Mouse (Mus musculus) retina, adult 2 months (tissue): ENCODE data around the gene Mamdc2.

Experiments
- DNase-seq: peaks from one replicate; pipeline ENCODE4 v3.0.0-alpha.2; 2012; ENCODE audit warnings: low read depth, low spot score

The Mamdc2 gene

DNA sequence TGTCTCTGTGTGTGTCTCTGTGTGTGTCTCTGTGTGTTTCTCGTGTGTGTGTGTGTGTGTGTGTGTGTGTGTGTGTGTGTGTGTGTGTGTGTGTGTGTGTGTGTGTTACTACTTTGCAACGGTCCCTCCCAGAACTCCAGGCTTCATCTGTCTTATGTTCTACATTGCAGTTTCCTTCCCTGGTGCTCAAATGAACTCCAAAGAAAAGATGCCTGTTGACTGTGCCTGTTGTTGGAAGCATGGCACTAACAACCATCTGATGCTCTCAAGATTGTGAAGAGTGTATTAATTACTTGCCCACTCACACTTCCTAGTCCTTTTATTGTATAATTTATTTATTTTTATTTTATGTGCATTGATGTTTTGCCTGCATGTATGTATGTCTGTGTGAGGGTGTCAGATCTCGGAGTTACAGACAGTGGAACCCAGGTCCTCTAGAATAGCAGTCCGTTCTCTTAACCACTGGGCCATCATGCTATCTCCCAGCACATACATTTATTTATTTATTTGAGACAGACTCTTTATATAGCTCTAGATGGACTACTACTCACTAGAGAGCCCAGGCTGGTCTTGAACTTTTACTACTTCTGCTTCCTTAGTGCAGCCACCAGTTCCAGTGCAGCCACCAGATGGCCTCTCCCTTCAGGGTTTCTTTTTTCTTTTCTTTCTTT lies 174.1 kb downstream of the Mamdc2 start:
- DNase-seq = no peak

DNA sequence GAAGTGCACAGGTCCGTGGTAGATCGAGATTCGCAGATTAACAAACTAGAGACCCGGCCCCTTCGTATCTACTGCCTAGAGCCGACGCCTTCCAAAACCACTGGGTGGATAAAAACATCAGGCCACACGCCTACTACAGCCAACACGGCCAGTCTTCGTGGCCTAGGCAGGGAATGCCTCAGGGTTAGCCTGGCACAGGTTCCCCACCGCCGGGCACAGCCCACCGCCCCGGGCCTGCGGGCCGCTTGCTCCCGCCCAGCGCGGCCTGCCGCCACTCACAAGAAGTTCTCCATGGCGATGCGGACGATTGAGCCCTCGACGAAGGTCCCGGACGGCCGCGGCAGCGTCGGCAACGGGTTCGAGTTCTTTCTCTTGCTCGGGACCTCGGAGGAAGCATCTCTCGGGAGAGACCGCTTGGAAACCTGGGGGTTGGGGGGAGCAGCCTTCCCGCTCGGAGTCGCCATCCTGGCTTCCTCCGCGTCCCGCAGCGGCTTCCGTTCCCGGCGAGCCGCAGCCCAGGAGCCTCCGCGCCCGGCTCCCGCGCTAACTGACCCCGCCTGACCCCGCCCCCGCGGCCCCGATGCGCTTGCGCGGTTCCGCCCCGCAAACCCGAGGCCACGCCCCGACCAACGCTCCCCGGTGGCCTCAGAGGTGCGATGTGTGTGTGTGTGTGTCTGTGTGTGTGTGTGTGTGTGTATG lies 174.7 kb downstream of the Mamdc2 start, which contains the start of gene Smc5:
Gene Smc5 (minus strand): TSS at position 543 of the 699 bp plus-strand sequence.
- DNase-seq = peak; percentile 72

DNA sequence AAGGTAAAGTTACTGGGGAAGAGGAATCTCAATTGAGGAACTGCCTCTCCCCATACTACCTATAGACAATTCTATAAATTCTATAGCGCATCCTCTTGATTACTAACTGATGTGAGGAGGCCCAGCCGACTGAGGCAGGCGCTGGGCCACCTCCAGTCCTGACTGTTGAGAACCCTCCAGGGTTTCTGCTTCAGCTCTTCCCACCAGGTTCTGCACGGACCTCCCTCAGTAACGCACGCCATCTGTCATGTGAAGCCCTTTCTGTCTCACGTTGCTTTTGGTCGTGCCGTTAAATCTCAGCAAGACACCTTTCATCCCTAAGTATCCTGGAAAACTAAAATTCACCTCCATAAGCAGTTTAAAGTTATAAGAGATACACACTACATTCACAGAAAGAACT lies 191.5 kb downstream of the Mamdc2 start:
- DNase-seq = no peak
